Mouse (Mus musculus): ENCODE results near the gene Pilrb1.

Gene Pilrb1

DNA sequence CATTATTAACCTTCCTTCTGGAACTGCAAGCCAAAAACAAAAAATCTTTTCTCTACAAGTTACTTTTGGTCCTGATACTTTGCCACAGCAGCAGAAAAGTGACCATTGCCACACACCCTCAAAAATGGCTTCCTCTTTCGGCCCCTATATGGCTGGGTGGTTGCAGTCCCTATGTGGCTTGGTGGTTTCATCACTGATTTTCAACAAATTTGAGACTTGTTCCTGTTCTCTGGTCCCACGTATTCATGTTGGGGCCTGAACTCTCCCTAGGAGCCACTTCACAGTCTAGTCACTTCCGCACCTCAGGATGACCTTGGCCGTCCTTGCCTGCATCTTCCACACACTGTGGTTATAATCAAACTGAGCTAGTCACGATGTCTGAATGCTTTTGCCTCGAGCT is 29.2 kb downstream of the Pilrb1 start:
- DNase-seq (ENCODE audit: low spot score in 2 of 2): no peak

DNA sequence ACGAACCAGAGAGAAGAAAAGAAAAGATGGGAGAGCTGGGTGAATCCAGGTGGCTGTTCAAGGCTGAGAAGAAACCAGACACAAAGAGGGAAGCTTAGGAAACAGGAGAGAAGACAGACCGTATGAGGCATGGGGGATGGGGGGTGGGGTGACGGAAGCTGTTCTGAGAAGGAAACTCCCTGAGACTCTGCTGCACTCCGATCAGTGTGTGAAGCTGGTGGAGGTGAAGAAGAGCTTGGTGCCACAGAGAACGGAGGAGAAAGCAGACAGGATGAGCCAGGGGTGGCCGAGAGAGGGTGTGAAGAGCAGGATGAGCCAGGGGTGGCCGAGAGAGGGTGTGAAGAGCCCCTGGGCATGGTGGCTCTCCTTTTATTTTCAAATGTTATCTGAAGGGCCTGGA is 31.5 kb downstream of the Pilrb1 start:
- DNase-seq (ENCODE audit: low spot score in 2 of 2): no peak

DNA sequence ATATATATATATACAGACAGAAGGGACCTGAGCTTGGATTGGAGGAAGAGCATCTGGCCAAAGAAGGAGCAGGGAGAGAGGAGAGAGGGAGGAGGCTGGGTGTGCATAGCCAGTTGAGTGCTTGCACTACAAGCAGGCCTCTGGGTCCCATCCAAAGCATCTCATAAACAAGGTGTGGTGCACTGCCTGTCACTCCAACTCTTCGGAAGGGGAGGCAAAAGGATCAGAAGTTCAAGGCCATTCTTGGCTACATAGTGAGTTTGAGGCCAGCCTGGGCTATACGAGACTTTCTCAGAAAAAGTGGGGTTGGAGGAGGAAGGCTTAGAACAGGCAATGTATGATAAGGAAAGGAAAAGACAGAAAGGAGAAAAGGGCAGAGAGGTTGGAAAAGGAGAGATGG is 31.9 kb downstream of the Pilrb1 start:
- DNase-seq (ENCODE audit: low spot score in 2 of 2): no peak

DNA sequence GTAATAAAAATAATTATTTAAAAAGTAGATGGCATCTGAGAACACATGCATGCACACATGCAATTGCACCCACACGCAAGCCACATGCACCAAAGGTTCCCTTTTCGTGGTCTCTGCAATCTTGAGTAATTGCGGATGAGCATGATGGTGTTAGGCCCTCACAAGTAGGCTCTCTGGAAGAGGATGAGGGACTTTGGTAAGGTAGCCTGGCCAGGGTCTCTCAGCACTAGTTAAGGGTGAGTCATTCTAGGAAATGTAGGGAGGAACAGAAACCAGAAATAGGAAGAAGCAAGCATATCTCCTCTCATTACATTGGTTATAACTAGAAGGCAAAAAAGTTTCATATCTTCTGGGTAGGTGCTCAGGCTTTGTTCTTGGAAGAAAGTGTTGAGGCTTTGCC is 32.9 kb downstream of the Pilrb1 start:
- no peak for DNase-seq (ENCODE audit: low spot score in 2 of 2)

DNA sequence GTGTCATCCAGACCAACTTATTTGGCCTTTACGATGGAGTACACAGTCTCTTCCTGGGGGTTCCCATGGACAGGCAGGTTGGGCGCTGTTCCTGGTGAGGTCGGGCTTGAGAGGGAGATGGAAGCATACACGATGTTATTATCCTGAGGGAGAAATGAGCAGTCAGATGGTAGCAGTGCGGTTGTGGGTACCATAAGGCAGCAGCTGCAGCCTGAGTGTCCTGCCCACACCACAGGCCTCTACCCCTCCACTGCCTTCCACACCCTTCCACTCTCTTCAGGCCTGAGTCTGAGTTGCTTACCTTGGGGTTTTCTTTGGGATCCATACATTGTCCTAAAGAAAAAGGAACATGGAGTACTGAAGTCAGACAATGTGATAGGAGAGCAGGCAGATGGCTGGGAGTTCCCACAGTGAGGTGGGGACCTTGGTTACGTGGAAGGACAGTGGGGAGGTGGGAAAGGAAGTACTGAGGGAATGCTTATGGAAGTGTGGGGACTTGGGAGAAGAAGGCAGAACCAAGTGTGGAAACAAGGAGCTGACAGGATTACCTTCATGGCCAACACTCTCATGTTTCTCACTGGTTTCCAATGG is 34.4 kb downstream of the Pilrb1 start:
- no peak for DNase-seq (ENCODE audit: low spot score in 2 of 2)

DNA sequence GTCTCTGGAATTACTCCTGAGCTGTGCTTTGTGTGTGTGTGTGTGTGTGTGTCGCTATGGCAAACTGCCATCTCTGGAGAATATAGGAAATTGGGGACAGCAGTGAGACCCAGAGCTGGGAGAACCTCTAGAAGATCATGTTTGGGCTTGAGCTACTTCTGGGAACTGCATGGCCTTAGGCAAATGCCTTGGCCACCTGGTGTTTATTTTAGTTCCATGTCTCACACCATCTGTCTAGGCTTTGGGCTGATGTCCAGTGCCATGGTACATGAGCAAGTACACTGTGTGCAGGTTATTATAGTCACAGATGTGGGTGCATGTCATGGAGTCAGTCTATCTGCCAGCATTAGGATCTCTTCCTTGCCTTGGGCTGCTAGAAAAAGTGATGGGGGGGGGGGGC is 35.3 kb downstream of the Pilrb1 start:
- DNase-seq (ENCODE audit: low spot score in 2 of 2): no peak

DNA sequence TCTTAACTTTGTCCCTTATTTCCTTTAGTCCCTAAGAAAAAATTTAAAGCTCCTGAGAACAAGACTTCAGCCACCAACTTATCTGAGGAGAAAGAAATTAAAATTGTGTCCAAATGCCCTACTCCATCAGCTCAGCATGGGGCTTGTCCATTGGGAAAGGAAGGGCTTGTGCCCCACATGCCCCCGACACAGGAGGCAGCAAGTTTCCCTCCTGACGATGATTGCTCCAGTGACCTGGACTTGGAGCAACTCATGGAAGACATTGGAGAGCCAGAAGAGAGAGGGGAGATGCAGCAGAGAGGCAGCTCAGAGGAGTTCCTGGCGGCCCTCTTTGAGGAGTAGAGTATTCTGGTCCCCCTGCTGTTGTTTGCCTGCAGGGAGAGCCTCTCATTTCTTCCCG is 35.8 kb downstream of the Pilrb1 start:
- DNase-seq (ENCODE audit: low spot score in 2 of 2): no peak

DNA sequence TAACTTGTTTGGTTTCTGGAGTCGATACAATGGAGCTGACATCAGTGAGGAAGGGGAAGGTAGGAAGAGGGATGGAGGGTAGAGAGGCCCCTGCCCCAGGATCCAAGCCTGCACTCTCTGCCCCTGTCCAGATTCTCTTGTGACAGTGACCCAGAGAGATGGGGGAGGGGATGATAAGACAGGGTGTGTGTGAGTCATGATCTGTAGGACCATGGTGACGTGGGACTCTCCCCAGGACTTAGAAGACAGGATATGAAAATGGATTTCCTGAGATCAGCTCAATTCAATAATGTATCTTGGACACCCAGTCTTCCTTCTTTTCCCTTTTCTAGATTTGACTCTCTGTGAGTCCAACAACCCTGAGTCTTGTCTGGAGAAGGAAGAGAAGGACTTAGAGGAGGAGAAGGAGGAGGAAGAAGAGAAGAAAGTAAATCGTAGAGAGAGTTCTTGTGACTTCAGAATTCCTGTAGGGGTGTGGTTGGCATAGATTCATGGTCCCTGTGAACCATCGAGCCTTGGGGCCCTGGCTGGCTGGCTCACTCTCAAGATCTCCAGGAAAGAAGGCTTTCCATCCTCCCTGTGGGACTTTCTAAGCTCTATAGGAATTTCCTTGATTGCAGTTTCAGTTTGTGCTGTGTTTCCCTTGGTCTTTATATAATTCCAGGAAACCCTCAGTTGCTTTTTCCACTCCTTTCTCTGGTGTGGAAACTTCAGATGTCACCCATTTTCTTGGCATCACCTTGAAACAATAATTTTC is 40.3 kb downstream of the Pilrb1 start:
- DNase-seq (ENCODE audit: low spot score in 2 of 2): no peak

DNA sequence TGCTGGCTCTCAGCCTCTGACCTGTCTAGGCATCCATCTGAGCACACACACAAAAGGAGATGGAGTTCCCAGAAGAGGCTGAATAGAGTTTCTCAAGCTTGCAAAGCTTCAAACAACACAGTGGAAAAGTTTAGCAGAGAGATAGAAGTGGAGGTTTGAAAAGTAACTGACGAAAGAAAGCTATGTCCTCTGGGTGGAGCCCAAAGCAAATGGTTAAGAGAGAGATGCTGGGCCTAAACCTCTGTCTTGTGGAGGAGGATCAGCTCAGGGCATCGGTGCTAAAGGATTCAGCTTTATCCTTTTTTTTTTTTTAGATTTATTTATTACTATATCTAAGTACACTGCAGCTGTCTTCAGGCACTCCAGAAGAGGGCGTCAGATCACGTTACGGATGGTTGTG is 49.6 kb downstream of the Pilrb1 start:
- no peak for DNase-seq (ENCODE audit: low spot score in 2 of 2)

DNA sequence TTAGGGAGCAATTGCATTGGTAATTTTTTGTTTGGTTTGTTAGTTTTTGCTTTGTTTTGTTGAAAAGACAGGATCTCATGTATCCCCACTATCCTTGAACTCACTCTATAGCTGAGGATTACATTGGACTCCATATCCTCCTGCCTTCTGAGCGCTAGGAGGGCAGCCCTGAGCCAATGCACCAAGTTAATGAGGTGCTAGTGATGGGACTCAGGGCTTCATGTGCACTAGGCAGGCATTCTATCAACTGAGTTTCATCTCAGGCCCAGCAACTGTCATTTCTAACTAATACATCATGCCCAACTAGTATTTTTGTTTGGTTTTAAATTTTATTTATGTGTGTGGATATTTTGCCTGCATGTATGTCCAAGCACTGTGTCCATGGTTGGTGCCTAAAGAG is 51.7 kb downstream of the Pilrb1 start:
- no peak for DNase-seq (ENCODE audit: low spot score in 2 of 2)
